Mouse (Mus musculus): ENCODE results near the gene Has1.

DNA sequence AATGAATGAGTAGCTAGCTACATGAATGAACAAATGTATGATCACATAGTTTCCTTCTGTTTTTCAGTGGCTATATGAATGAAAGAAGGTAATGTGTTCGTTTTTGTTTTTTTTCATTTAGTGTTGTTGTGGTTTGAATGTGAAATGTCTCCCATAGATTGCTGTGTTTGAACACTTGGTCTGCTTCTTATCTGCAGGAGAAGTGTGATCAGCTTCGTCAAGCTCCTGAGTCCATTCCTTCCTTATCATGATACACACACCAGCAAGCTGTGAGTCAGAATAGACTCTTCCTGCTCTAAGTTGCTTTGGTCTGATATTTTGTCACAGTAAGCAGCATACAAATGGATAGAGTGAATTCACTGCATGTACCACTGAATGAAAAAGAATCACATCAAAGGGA, 6.0 kb downstream of the Has1 start:
- TF ChIP-seq CTCF (IDR thresholded peaks at IDR 0.05; ENCODE audit: extremely low read depth, insufficient read length, insufficient replicate concordance, low read depth, low read length) (no peak), POLR2A (IDR thresholded peaks at IDR 0.05; ENCODE audit: low read depth, low read length) (no peak)

Data from small intestine, adult 2 months (tissue).